Mouse (Mus musculus) lung, postnatal 36 days (tissue): ENCODE measurements around the gene Drg2.

Experiments
- DNase-seq: peaks from one replicate; pipeline ENCODE4 v3.0.0; 2022; ENCODE audit warnings: mixed read lengths

Gene Drg2

DNA sequence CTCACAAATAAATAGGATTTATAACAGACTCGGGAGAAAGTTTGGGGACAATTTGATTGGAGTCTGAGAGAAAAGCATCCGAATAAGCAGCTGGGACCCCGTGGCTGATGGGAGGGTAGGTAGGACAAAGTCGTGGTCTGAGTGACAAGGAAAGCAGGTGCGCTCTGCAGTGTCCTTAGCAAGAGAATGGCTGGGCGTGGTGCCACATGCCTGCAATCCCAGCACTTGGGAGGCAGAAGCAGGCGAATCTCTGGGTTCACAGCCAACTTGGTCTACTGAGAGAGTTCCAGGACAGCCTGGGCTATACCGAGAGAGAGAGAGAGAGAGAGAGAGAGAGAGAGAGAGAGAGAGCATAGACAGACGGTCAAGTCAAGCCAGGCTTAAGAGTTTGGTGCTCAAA is 16.4 kb downstream of the Drg2 start:
- DNase-seq = no peak

DNA sequence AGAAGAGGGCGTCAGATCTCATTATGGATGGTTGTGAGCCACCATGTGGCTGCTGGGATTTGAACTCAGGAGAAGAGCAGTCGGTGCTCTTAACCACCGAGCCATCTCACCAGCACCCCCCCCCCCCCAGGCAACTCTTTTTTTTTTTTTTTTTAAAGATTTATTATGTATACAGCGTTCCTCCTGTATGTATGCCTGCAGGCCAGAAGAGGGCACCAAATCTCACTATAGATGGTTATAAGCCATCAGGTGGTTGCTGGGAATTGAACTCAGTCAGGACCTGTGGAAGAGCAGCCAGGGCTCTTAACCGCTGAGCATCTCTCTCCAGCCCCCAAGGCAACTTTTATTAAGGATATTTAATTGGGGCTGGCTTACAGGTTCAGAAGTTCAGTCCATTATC is 20.1 kb downstream of the Drg2 start:
- DNase-seq = no peak

DNA sequence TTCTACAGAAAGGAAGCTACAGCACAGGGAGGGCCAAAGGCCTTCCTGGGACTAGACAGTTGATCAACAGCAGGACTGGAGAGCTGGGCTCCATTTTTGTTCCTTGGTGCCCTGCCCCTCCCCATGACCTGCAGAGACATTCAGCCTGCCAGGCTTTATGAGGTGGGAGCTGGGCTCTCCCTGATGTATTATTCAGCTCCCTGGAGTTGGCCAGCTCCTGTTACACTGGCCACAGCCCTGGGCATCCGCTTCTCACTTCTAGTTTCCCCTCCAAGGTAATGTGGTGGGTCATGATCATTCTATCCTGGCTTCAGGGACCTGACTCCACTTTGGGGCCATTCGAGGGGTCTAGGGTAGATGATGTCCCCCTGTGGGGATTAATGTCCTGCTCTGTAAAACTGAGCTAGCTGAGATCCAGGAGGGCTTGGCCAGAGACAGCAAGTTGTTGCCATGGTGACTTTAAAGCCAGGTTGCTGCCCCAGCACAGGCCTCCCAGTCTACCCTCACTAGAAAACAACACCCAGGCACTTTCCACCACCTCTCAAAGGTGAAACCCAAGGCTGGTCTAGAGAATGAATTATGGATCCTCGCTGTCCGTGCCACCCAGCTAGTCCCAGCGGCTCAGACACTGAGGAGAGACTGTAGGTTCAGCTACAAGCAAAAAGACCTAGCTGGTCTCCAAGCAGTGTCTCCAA is 21.4 kb downstream of the Drg2 start:
- no peak for DNase-seq

DNA sequence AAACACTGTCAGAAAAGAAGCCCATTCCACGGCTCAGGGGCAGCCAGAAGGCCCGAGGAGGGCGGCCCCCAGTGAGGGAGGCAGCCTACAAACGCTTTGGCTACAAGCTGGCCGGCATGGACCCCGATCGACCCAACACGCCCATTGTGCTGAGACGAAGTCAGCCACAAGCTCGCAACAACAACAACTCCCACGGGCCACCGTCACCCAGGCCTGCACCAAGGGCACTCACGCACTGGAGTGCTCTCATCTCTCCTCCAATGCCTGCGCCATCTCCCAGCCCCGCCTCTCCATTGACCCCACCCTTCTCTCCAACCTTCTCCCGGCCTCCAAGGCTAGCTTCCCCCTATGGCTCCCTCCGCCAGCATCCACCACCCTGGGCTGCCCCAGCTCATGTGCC is 23.7 kb downstream of the Drg2 start:
- peak; percentile 80 for DNase-seq

DNA sequence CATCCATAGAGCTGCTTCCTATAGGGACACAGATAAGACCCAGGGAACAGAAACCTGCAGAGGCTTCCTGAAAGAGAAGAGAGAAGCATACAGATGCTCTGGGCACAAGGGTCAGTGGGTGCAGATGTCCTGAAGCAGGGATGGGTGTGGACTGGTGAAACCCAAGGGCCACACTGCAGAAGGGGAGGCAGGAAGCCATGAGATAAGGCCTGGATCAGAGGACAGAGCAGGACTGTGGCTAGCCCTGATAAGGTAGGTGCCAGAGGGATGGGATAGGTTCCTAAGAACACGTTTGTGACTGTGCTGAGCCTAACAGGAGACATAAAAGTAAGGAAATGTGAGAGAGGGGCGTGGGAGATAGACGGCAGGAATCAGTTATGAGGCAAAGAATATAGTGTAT is 31.9 kb downstream of the Drg2 start:
- DNase-seq = no peak

DNA sequence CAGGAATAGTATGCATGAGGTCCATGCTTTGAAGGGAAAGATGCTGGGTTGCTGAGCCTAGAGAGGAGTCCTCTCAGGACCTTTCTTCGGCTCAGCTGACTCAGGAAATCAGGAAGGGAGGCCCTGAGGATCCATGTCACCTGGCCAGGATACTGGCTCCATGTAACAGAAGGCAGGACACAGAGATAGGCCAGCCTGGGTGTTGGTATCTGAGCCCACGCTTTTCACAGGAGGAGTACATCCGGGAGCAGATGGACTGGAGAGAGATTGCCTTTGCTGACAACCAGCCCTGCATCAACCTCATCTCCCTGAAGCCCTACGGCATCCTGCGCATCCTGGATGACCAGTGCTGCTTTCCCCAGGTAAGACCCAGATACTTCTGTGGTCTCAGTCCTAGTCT is 38.3 kb downstream of the Drg2 start:
- no peak for DNase-seq

DNA sequence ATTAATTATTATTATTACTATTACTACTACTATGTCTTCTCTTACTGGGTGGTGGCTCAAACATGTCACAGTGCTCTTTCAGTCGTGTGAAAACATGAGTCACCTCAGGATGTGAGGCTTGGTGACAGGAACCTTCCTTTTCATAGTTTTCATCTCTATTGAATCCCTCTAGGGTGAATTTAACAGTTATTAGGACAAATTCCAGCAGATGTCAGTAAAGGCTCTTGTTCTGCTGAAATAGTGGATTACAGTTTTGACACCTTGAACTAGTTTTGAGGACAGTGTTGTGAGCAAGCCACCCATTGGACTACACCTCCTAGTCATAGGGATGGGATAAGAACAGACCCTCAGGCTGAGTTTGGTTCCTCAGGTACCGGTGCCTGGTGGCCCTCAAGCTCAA is 41.3 kb downstream of the Drg2 start:
- DNase-seq = no peak

DNA sequence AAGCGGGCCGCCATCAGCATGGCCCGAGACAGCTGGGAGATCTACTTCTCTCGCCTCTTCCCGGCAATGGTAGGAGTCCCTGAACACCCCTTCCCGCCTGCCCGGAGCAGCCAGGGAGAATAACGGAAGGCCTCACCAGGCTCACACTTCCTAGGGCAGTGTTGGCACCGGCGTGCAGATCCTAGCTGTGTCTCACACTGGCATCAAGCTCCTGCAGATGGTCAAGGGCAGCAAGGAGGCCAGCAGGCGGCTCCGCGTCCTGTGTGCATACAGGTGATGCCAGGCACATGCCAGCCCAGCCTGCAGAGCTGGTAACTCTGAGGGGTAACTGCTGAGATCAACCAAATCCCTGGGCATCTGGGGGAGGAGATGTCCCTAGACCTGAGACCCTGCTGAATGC is 52.9 kb downstream of the Drg2 start:
- DNase-seq = no peak

DNA sequence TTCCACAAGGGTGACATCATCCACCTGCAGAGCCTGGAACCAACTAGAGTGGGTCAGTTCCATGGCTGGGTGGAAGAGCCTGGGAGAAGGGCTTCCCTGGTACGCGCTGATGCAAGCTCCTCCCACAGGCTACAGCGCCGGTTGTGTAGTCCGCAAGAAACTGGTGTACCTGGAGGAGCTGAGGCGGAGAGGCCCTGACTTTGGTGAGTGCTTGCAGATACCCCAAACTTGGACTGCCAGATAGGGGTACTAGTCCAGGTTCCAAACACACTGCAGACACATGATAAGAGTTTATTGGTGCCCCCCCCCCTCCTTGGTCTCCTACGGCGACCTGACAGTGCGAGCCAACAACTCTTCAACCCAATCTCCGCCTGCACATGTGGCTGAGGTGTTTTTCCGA is 54.6 kb downstream of the Drg2 start:
- peak; percentile 3 for DNase-seq

GRCm38 (mm10) chr11:60509500-60509899 is 55.1 kb downstream of the Drg2 start:
- DNase-seq = peak; percentile 10

DNA sequence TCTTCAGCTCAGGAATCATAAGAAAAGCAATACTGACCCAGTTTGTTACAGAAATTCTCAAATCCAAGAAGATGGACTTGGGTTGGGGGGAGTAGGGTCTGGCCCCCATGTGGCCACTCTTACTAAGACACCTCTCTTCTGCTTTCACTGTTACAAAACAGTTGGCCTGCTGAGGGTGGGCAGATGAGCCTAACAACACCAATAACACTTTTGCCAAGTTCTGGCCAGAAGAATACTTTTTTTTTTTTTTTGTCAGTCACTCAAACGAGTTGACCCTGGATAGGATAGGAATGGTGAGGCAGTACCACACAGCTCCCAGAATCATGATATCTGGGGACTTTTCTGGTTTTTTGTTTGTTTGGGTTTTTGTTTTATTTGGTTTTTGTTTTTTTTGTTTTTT is 57.5 kb downstream of the Drg2 start:
- no peak for DNase-seq

- DNase-seq = no peak
These were observed 58.1 kb downstream of the Drg2 start for GRCm38 (mm10) chr11:60512520-60512919.

- DNase-seq = peak; percentile 75
These were observed 60.5 kb downstream of the Drg2 start for GRCm38 (mm10) chr11:60514941-60515340.

GRCm38 (mm10) chr11:60518305-60518704 is 63.9 kb downstream of the Drg2 start:
- no peak for DNase-seq
